Mouse (Mus musculus) testis, postnatal 14 days (tissue): ENCODE data around the gene Abhd14a.

Source experiments
- DNase-seq: peaks from one replicate; pipeline ENCODE4 v3.0.0; 2021; ENCODE audit warnings: low spot score

The Abhd14a gene

DNA sequence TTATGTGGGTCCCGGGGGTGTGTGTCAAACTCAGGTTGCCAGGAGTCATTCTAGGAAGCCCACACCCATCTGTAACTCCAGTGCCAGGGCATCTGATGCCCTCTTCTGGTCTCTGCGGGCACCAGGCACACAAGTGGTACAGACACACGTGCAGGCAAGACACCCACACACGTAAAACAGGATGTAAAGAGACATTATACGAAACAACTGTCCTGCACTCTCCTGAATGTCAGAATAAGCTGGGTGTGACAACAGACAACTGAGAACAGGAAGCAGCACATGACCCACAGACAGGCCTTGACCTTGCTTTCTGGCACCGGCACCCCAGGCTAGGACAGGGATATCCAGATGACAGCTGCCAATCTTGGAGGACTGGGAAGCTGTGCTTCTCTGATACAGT lies 21.8 kb upstream of the Abhd14a start:
- DNase-seq: no peak

DNA sequence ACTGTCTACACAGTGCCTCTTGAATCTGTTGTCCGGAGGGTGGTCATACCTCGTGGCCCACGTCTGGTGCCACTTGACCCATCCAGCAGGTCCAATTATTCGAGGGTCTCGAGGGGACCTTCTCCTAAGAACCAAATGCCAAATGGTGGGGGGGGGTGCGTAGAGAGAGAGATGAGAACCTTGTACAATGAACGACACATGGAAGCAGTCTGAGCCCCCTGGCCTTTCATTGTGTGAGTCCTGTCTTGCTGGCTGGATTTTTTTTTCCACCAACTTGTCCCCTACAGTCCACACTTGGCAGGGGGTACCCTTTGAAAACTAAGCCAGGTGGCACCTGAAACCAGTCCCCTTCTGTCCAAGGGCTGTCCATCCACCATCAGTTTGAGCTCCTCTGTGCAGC lies 20.3 kb upstream of the Abhd14a start:
- no peak for DNase-seq

DNA sequence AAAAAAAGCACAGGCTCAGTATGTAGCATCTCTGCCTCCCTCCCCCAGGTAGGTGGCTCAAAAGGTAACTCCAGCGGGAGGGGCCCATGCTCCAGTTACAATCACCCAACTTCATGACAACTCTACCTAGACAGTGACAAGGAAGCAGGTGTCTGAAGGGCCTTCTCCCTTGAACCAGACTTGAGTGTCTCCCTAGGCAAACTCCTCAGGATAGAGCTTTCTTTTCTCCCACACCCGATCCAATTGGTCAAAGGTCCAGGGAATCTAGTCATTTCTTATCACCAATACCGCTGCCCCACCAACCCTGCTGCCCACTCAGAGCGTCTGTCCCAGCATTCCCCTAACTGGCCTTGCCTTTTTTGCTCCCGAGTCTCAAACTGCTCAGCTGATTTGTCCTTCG lies 19.2 kb upstream of the Abhd14a start:
- DNase-seq: no peak

DNA sequence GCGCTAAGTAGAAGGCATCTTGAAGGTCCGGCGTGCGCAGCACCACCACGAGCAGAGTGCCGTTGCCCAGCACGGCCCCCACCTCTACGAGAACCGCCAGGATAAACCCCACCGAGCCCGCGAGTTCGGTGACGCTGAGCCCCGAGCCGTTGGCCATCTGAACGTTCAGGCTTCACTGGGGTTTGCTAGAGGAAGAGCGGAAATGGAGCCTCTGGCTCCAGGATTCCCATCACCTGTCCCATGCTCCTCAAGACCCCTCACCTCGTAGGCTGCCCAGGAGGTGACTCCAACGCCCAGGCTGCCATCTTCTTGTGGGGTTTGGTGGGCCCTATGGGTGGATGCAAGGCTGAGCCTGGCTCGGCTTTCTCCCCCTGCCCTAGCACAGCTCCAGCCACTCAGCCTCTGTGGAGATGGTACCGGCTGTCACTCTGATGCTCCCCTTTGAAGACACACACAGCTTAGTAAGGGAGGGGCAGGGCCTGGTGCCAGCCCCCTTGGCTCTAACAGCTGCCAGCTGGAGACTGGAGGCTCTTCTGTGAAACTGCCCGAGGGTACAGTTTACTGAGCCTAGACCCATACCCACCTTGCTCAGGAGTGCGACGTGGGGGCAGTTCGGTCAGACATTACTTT lies 18.2 kb upstream of the Abhd14a start, which contains the start of gene Gpr62:
Gene Gpr62, minus strand, starts transcription at position 368 of the 630 bp plus-strand sequence.
- DNase-seq: no peak

DNA sequence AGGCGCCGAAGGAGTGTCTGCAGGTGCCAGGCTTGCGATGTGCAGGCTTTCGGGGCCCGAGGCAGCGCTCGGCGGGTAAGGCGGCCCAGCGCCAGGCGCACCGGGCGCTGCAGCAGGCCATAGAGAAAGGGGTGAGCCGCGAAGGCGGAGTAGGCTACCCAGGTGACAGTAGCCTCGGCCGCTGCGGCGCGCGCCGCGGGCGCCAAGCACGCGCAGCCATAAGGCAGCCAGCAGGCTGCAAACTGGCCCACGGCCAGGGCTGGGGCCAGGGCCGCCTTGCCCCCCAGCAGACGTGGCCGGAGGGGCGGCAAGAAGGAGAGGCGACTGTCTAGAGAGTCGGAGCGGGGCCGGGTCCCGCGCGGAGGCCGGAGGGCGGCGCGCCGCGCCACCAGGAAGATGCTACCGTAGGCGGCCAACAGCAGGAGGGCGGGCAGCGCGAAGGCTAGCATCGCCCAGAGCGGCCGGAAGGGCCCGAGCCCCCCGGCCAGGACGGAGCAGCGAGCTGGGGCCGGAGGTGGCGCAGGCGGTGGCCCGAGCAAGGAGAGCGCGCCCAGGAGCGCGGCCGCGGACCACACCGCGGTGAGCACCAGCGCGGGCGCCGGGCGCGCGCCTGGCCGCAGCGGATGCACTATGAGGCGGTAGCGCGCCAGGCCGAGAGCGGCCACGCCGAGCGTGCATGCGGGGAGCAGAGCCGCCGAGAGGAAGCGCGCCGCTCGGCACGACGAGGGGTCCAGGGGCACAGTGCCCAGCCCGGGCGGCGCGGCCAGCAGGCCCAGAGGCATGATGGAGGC lies 17.5 kb upstream of the Abhd14a start:
- no peak for DNase-seq

DNA sequence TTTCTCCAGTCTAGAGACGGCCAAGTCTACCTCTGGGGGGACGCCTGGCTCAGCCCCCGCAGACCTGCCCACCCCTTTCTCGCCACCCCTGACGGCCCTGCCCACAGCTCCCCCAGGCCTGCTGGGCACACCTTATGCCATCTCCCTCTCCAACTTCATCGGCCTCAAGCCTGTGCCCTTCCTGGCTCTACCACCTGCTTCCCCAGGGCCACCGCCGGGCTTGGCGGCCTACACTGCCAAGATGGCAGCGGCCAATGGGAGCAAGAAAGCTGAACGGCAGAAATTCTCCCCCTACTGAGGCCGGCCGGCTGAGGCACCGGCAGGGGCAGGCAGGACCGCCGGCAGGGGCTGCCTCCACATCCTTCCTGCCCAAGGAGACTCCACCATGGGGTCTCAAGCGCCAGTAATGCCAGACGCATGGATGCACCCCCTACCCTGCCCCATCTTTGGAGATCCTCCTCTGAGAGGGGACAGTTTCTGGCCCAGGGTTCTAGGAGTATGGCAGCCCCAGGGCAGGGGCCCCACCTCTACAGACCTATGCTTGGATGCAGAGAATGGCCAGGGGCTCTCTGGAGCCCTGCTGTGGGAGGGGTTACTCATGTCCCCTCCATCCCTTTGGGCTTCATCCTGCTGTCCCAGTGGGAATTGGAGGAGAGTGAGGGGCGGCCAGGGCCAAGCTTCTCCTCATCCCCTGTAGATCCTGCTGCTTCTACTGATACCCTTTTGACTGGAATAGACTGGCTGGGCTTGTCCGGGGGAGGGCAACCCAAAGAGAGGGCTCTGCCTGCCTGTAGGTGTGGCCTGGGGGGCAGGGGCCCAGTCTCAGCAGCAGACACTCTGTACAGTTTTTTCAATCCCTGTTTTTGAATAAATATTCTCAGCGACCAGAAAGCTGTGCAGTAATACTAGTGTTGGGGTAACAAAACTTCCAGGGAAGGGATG lies 15.9 kb upstream of the Abhd14a start:
- no peak for DNase-seq

DNA sequence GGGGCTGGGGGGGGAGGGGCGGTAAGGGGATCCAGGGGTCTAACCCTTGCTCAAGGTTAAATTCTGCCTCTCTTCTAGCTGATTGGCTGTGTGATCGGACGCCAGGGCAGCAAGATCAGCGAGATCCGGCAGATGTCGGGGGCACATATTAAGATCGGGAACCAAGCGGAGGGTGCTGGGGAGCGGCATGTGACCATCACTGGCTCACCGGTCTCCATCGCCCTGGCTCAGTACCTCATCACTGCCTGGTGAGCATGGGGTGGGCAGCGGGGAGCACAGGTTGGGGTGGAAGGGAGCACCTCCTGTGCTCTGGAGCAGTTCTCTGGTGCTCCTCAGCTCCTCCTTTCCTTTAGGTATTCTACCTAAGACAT lies 14.9 kb upstream of the Abhd14a start:
- no peak for DNase-seq

DNA sequence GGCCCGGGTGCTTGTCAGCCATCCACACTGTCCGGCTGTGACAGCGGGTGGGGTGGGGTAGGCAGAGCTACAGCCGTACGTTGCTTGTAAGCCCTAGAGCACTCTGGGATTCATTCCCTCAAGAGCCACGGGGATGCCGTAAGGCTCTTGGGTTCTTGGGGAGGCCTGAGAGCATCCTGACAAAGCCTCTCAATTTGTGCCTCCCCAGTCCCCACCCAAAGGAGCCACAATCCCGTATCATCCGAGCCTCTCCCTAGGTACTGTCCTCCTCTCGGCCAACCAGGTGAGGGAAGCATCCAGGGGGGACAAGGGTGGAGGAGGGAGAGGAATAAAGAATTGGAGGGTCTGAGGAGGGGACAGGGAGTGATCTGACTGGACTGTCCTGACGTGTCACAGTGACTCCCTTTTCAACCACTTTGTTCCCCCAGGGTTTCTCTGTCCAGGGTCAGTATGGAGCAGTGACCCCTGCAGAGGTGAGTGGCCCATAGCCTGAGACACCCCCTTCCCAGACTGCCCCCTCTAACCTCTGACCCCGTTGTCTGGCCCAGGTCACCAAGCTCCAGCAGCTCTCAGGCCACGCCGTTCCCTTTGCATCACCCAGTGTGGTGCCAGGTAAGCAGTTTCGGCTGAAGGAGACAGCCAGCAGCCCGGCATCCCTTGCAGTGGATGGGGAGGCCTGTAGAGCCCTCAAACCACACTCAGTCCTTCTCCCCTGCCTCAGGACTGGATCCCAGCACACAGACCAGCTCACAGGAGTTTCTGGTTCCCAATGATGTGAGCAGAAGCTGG lies 14.4 kb upstream of the Abhd14a start:
- DNase-seq: no peak

DNA sequence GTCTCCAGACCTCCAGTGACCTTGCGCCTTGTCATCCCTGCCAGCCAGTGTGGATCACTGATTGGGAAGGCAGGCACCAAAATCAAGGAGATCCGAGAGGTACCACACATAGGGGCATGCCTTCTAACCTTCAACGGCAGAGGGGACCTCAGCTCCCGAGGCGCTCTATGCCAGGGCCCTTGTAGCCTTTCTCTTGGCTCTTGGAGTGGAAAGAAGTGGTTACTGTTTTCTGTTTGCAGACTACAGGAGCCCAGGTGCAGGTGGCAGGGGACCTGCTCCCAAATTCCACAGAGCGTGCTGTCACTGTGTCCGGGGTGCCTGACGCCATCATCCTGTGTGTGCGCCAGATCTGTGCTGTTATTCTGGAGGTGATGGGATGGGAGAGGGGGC lies 13.5 kb upstream of the Abhd14a start:
- DNase-seq: no peak

DNA sequence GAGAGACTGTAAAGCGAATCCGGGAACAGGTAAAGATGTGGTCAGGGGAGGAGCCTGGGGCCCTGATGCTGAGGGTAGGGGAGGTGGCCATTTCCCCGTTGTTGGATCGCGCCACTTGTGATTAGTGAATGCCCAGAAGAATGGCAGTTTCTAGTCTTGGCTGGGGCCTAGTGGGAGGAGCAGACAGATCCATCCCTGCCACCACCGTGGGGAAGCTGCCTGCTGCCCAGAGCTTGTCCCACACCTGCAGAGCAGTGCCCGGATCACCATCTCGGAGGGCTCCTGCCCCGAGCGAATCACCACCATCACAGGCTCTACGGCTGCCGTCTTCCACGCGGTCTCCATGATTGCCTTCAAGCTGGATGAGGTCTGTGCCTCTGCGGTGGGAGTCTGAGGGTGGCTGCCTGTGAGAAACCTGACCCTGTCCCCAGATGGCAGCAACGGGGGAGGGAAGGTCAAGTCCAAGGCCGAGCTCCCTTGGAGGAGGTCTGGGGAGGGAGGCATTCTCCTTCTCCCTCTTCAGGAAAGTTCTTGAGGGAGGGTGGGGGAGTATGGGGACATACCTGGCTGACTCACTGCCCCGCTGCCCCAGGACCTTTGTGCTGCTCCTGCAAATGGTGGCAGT lies 13.0 kb upstream of the Abhd14a start:
- DNase-seq: peak; percentile 26

DNA sequence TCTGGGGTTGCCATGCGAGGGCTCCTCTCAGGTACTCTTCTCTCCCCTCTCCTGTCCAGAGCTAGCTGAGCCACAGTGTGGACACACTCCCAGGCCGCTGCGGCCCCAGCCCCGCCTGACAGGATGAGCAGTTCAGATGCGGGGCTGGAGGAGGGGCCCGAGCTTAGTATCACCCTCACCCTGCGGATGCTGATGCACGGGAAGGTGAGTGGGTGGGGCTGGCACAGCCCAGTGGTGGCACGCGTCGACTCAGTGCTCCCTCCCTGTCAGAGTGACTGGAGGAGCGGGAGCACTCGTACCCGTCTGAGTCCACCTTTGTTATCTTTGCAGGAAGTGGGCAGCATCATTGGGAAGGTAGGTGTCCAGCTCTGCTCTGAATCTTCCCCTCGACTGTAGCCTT lies 12.5 kb upstream of the Abhd14a start:
- no peak for DNase-seq

DNA sequence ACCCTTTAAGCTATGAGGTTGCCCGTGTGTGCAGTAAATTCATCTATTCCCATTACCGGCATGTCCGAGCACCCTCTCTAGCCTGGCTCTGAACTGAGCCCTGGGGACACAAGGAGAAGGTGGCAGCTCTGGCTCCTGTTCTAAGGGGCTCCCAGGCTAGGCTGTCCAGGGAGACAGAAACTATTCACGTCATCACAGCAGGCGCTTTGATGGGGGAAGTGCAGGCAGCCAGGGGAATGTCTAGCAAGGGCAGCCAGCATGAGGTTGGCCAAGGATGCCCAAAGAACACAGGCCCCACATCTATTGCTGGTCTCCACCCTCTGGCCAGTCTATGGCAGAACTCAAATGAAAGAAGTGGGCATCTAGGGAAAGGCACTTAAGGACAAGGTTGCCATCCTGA lies 10.4 kb upstream of the Abhd14a start:
- no peak for DNase-seq

DNA sequence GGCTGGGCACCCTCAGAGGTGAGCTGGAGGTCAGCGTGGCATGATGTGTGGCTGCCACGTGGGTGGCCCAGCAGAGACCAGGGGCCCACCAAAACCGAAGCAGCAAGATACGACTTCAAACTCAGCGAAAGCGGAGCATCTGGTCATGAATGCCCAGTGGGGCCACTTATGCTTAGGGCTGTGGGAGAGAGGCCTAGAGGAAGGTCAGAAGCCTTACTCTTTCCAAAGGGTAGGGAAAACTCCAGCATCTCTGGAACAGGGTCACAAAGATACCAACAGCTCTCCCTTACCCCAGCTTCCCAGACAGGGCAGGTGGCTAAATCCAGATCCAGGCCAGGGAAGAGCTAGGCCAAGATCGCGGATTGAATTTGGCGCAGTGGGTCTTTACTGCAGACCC lies 9.7 kb upstream of the Abhd14a start:
- no peak for DNase-seq

DNA sequence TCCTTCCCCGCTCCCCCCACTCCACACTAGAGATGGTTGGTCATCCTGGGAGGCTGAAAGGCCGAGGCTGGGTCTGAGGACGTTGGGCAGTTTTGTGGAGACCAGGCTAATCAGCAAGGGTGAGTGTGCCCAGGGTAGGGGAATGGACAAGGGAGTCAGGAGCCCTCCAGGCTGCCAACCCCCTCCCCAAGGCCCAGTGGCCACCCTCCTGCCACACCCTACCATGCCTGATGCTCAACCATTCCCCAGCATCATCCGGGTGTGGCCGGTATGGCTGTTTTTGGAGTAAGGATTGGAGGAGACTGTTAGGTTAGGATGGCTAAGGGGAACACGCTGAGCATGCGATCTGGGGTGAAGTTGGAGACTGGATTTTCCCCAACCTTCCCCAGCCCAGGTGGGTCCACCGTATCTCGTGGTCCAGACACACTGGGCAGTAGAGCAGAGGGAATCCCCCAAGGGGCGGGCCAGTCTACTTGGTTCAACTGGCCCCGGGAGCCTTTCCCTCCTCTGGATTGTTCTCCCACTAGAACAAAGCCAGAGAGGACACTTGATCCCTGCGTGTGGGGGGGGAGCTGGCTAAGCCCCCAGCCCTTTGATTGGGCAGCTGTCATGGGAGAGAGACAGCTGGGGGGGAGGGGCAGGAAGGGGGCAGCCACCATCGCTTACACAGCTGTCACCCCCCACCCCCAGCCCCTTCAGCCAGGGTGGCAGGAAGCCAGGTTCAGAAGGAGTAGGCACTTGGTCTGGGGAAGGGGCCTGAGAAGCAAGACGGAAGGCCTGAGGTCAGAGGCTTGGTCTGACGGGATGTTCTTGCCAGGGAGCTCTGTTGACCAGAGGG lies 9.1 kb upstream of the Abhd14a start:
- no peak for DNase-seq

DNA sequence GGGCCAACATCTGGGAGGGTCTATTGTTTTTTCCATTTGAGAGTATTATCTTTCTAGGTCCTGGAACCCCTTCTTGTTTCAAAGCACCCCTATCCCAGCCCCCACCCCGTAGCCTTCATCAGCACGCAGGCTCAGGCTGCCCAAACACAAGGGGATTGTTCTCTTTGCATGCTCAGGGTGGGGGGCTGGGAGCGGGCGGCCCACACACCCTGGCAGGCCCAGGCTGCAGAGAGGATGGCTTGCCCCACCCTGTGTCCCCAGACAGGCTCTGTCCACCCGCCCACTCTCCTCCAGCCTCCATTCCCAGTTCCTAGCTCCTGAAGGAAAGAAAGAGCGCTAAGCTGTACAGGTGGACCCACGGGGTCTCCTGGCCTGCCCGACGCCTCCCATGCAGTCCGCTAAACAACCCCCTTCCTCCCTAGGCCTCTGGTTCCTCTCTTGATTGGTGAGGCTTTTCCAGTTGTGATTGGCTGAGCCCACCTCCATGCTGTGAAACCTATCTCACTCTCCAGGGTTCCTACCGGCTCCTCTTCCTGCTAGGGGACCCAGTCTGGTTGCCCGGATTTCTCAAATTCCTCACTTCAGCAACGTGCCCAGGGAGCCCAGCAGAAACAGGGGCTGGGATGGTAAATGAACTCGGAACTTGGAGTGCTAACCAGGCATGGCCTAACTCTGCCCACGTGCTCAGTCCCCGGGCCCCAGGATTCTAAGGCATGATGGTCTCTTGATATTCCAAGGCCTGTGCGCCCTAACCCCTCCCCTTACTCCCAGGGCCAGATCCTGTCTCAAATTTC lies 7.6 kb upstream of the Abhd14a start:
- DNase-seq: no peak

DNA sequence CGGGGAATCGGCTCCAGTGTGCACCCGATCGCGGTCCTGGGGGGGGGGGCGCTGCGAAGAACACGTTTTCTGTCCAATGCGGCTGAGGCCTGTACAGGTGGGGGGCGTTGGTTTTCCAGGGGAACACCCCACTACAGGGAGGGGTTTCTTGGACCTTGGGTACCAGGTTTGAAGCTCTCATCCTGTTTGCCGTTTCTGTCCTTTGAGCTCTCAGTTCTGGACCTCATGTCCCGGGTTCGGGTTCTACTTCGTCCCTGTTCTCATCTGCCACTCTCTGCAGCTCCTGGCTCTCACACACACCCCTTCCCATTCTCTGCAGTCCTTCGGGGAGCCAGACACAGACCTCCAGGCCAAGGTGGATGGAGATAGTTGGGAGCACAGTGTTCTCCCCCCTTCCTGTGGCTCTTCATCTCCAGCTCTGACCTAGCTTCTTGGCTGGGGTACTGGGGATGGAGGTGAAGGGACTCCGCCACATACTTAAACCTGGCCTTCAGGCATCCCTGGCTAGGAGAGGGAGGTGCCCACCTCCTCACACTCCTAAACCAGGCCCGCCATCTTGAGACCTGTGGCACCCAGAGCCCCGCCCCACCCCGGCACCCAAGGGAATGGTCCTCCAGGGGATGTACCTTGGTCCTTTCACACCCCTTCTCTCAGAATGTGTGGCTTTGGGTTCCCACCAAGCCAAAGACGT lies 6.7 kb upstream of the Abhd14a start:
- DNase-seq: no peak

DNA sequence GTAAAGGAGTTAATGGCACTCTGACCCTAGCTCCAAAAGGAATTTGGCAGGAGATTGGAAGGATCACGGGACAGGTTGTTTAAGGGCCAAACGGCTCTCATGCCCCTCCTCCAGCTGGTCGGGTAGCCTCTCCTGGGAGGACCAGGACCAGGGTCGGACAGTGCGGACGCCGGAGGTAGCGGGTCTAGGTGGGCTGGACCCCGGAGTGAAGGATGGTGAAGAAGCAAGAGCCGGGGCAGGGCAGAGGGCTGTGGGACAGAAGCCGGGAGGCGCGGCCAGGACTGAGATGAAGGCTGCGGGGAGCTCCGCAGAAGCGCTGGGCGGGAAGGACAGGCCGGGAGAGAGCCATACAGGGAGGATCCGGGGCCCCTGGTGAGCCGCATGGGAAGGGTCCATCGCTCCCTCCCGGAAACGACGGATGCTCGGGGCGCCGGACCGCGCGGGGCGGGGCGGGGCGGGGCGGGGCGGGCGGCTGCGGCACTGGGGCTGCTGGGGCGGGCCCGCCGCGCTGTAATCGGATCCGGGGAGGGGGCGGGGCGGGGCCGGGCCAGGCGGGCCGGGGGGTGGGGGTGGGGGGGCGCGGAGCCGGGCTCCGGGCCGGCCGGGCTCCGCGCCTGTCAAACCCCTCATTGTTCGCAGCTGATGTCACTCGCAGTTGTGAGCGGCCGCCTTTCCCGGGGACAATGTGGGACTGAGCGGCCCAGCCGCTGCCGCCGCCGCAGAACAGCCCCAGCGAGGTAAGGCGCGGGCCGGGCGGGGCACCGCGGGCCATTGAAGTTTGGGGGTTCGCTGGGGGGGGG lies 6.0 kb upstream of the Abhd14a start, which contains the start of gene Pcbp4:
Gene Pcbp4, plus strand, starts transcription at position 21 of the 800 bp plus-strand sequence.
- peak; percentile 49 for DNase-seq

DNA sequence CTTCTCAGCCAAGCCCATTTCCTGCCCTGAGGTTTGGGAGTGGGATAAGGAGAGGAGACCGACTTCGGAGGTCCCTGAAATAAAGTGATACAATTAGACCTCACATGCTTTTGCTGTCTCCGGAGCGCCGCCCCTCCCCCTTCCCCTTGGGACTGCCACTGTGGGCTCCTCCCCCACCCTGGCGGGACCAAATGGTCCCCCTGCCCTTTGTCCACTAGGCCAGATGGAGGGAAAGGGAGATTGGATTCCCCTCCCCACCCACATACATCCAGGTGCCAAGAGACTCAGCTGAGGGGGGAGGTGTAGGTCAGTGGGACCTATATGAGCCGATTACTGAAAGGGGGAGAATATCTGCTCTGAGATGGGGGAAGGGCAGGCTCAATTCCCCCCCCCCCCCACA lies 5.3 kb upstream of the Abhd14a start:
- peak; percentile 52 for DNase-seq
